Mouse (Mus musculus): ENCODE data around the gene Zfp853. TPM values are rescaled to one million over a fixed set of nuclear protein-coding genes. Genes with fewer than 3 reads are reported as not detected.

The Zfp853 gene
- under 1 TPM; 0.69 to 0.70 TPM for total RNA-seq (2021)
- long read RNA-seq, experiment 1 = 0 reads
- long read RNA-seq, experiment 2 = 0 reads

GRCm38 (mm10) chr5:143293404-143293803 lies at the start of gene Zfp853:
Gene Zfp853, minus strand, starts transcription at chr5:143293623.
- DNase-seq (ENCODE audit: low spot score in 2 of 2) = no peak

GRCm38 (mm10) chr5:143339603-143340002 lies 46.2 kb upstream of the Zfp853 start:
- DNase-seq (ENCODE audit: low spot score in 2 of 2) = no peak

GRCm38 (mm10) chr5:143336559-143336958 lies 43.1 kb upstream of the Zfp853 start:
- DNase-seq (ENCODE audit: low spot score in 2 of 2) = no peak

DNA sequence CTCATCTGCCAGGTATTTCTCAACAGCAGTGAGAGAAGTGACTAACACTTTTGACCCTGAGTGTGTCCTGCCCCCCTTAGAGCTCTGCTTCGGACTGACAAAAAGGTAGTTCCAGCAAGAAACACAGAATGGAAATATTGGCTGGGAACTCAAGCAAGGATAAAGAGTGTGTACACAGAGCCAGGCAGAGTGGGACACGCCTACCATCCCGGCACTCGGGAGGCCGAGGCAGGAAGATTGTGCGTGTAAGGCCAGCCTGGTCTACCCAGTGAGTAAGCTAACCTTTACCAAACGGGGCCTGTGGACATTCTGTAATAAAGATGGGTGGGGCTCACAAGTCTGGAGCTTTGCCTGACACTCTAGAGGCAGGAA lies 41.7 kb upstream of the Zfp853 start:
- DNase-seq (ENCODE audit: low spot score in 2 of 2) = no peak

DNA sequence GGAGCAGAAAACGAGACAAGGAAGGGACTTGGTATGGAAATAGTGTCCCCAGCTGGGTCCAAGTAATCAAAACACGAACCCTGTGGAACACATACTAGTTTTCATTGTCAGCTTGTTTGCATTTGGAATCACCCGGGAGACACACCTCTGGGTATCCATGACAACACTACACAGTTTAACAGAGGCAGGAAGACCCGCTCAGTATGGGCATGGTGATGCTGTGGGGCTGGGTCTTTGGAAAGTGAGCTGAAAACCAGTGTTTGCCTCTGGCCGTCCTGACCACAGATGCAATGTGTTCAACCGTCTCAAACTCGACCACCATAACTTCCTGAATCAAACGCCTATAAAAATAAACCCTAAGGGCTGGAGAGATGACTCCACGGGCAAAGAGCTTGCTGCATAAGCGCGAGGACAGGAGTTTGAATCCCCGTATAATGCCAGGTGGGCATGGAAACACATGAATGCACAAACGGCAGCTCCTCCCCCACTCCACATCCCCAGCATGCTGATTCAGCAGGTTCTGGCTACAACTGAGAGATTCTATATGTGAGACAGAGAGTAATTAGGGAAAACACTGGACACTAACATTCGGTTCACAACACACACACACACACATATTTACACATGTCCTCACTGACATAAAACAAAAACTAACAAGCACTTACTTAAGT lies 41.1 kb upstream of the Zfp853 start:
- no peak for DNase-seq (ENCODE audit: low spot score in 2 of 2)

DNA sequence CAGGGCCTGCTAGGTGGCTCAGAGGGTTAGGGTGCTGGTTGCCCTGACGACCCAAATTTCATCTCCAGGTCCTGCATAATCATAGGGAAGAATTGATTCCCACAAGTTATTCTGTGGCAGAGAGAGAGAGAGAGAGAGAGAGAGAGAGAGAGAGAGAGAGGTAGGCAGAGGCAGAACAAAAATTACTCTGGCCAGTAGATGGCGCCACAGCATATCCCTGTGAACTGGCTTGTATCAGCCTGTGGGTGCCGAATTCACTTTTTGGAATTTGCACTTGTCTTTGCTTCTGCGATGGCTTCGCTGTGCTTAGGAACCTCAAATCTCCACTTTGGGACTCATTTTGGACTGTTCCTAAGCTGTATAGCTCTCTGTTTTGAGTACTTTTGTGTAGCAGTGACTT lies 40.4 kb upstream of the Zfp853 start:
- peak; percentile 55 to 74 for DNase-seq (ENCODE audit: low spot score in 2 of 2)

DNA sequence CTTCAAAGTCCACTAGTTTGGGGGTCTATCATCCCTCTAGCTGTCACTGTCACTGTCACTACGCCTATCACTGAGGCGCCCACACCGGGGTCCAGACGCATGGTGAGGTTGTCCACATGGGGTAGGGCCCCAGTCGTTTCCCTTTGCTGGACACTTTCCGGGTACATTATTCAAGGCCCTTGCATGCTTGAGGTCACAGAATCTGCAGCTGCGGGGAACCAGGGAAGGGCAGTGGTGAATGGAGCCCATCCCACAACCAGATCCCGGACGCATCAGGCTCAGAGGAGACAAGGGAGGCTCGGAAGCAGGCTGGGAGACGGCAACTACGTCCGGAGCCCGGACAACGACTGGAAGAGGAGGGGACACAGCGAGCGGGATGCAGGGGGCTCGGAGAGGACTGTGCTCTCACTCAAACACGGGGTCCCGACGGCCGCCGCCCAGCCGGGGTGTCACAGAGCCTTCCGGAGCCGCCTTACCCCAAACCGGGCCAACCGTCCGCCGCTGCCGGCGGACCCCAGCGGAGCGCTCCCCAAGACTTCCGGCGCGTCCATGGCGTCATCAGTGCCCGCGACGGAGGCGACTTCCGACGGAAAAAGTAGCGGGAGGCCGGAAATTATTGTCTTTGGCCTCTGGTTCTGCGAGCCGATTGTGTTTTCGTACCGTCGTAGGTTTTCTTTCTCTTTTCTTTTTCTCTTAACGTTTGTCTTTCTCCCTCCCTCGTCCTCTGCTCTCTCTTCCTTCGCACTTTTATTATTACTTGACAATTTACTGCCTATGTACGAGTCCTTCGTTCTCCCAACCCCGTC lies 35.5 kb upstream of the Zfp853 start, which contains the start of gene Zdhhc4:
TSS of gene Zdhhc4 (minus strand) at position 567 of the 806 bp plus-strand sequence.
- peak; percentile 87 to 93 for DNase-seq (ENCODE audit: low spot score in 2 of 2)

GRCm38 (mm10) chr5:143317288-143317610 lies 23.8 kb upstream of the Zfp853 start:
- no peak for DNase-seq (ENCODE audit: low spot score in 2 of 2)

DNA sequence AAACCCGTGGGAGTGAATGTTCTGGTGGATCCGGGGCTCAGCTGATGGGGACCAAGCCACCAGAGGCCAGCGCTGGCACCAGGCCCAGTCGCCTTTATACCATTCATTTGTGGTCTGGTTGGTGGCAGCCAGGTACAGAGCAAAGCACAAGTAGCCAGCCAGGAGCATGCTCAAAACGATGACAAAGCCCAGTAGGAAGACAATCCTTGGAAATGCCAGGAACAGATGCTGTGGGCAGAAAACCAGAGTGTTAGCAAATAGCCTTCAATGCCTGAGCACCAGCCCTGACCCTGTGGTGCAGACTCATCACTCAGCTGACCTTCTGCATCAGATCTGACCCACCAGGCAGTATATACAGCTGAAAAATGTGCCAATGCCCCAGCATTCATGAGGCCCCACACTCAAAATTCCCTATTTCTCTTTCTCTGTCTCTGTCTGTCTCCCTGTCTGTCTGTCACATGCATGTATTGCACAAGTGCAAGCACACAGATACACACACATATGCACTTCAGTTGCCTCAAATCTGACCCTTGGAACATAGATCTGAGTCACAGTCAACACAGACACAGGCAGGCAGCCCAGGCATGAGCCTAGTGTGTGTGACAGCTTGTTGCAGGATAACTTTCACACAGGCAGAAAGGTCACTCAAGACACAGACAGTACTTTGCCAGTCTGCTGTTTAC lies 23.3 kb upstream of the Zfp853 start:
- DNase-seq (ENCODE audit: low spot score in 2 of 2) = no peak

- no peak for DNase-seq (ENCODE audit: low spot score in 2 of 2)
Observed at GRCm38 (mm10) chr5:143315514-143315888, 22.1 kb upstream of the Zfp853 start.

GRCm38 (mm10) chr5:143314730-143315513 lies 21.5 kb upstream of the Zfp853 start, which contains the start of gene E130309D02Rik:
Gene E130309D02Rik, minus strand, starts transcription at chr5:143315360.
- DNase-seq (ENCODE audit: low spot score in 2 of 2) = peak; percentile 92

DNA sequence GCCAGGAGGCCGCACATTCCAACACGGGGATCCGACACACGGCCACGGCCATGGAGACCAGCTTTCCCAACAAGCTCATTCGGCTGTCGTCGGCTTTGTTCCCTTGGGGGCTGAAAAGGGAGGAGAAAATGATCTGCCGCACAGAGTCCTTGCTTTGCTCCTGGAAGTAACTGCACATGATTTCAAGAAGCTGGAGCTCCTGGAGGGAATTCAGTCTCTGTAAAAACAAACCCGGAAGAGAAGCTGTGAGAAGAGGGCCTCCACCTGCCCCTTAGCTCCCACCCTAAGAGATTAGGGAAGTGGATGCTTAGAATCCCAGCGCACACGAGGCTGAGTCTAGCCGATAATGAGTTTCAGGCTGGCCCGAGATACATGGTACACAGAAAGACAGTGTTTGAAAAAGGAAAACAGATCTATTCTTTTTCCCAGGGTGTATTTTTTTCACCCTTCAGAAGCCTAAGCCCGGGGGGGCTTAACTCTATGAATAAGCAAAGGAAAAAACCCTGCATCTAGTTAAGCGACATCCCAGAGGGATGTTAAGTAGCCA lies 20.8 kb upstream of the Zfp853 start:
- no peak for DNase-seq (ENCODE audit: low spot score in 2 of 2)

DNA sequence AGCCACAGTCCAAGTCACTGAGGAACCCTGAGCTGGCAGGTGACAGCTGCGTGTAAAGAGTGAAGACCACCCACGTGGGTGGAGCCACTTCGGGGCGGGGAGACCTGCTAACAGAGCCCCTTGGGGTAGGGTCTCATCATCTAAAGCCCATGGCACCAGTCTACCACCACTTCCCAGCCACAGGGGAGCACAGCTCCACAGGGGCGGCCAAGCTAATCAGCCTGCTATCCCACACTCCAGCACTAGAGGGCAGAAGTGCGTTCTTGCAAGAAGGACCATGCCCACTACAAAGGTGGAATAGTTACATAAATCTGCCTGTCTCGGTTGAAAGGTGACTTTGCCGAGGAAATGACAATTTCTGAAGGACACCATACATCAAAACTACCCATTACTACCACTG lies 18.5 kb upstream of the Zfp853 start:
- peak in 1 of 2 experiments; percentile 73 for DNase-seq (ENCODE audit: low spot score in 2 of 2)

DNA sequence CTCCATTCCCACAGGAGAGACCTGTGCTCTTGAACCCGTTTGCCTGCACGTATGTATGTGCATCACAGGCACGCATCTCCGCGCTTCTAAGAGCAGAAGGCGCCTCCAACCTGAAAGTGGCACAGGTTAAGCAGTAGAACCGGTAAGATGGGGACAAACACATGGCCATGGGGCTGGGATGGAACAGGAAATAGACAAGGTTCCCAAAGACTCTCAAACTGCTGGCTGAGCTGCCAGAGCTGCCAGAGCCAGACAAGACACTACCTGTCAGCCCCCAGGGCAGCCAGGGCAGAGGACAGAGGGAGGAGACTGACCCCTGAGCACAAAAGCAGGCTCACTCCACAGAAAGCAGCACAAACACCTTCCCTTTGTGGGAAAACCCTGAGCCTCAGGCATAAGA lies 16.5 kb upstream of the Zfp853 start:
- no peak for DNase-seq (ENCODE audit: low spot score in 2 of 2)

DNA sequence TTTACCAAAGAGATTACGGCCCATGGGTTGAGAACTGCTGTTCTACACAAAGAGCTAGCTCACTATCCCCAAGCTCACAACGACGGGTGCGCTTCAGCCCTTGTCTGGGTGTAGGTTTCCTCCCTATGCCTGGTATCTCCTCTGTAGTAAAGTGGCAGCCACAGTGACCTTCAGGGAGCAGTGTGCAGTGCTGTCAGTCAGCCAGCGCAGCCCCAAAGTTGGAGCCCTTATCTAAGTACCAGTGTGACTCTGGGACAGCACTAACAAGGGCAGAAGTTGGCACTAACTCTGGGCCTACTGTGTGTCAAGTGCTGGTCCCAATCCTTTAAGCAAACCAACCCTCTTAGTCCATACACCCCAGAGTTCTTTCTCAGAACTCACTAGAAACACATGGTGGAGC lies 15.4 kb upstream of the Zfp853 start:
- no peak for DNase-seq (ENCODE audit: low spot score in 2 of 2)

- DNase-seq (ENCODE audit: low spot score in 2 of 2) = no peak
Observed at GRCm38 (mm10) chr5:143304251-143304650, 10.8 kb upstream of the Zfp853 start.

- DNase-seq (ENCODE audit: low spot score in 2 of 2) = no peak
Observed at GRCm38 (mm10) chr5:143301296-143301695, 7.9 kb upstream of the Zfp853 start.

- DNase-seq (ENCODE audit: low spot score in 2 of 2) = no peak
Observed at GRCm38 (mm10) chr5:143299686-143300085, 6.3 kb upstream of the Zfp853 start.

DNA sequence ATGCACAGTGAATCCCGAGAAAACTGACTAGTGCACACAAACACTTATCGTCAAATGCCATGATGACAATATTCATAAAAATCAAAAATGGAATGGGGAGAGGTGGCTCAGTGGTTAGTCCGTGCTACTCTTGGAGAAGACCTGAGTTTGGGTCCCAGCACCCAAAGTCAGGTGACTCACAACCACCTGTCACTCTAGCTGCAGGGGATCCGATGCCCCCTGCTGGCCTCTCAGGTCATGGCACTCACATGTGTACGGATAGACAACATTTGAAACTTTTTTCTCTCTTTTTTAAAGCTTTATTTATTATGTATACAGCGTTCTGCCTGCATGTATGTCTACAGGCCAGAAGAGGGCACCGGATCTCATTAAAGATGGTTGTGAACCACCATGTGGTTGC lies 5.0 kb upstream of the Zfp853 start:
- DNase-seq (ENCODE audit: low spot score in 2 of 2) = no peak

DNA sequence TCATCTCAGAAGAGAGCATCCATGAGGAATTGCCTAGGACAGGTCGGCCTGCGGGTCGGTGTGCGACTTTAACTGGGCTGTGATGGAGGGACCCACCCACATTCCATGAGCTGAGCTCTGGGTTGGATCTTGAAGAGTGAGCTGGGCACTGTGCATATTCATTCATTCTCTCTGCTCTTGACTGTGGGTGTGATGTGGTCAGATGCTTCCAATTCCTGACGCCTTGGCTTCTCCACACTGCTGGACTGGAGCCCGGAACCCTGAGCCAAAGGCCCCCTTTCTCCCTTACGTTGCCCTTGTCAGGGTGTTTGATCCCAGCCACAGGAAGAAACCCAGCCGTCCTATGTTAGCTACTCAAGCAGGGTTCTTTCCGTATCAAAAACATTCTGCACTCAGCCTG lies 4.6 kb upstream of the Zfp853 start:
- DNase-seq (ENCODE audit: low spot score in 2 of 2) = no peak

GRCm38 (mm10) chr5:143295330-143295729 lies 1.9 kb upstream of the Zfp853 start:
- DNase-seq (ENCODE audit: low spot score in 2 of 2) = no peak

Data from gastrocnemius, postnatal 4 days (tissue).